Mouse (Mus musculus): ENCODE measurements around the gene Rbm6.

Rbm6 gene

GRCm38 (mm10) chr9:107748063-107748462 lies 125.0 kb downstream of the Rbm6 start:
- no peak for DNase-seq (ENCODE audit: low spot score)

GRCm38 (mm10) chr9:107747310-107747709 lies 125.7 kb downstream of the Rbm6 start:
- DNase-seq (ENCODE audit: low spot score), result no peak

GRCm38 (mm10) chr9:107746679-107747078 lies 126.4 kb downstream of the Rbm6 start:
- DNase-seq (ENCODE audit: low spot score), result no peak

- no peak for DNase-seq (ENCODE audit: low spot score)
Observed at GRCm38 (mm10) chr9:107744061-107744460, 129.0 kb downstream of the Rbm6 start.

GRCm38 (mm10) chr9:107738841-107739202 lies 134.2 kb downstream of the Rbm6 start:
- DNase-seq (ENCODE audit: low spot score), result peak; percentile 55

- peak; percentile 96 for DNase-seq (ENCODE audit: low spot score)
Observed at GRCm38 (mm10) chr9:107738020-107738840, 134.8 kb downstream of the Rbm6 start.

- peak; percentile 30 for DNase-seq (ENCODE audit: low spot score)
Observed at GRCm38 (mm10) chr9:107736185-107736485, 136.9 kb downstream of the Rbm6 start.

- DNase-seq (ENCODE audit: low spot score), result peak; percentile 37
Observed at GRCm38 (mm10) chr9:107735356-107736184, 137.5 kb downstream of the Rbm6 start.

- no peak for DNase-seq (ENCODE audit: low spot score)
Observed at GRCm38 (mm10) chr9:107734567-107734971, 138.5 kb downstream of the Rbm6 start.

GRCm38 (mm10) chr9:107729709-107730108 lies 143.3 kb downstream of the Rbm6 start:
- DNase-seq (ENCODE audit: low spot score), result no peak

GRCm38 (mm10) chr9:107728919-107729670 lies 143.9 kb downstream of the Rbm6 start:
- DNase-seq (ENCODE audit: low spot score), result no peak

- no peak for DNase-seq (ENCODE audit: low spot score)
Observed at GRCm38 (mm10) chr9:107727041-107727440, 146.0 kb downstream of the Rbm6 start.

GRCm38 (mm10) chr9:107724796-107725195 lies 148.2 kb downstream of the Rbm6 start:
- no peak for DNase-seq (ENCODE audit: low spot score)

- peak; percentile 63 for DNase-seq (ENCODE audit: low spot score)
Observed at GRCm38 (mm10) chr9:107723794-107724531, 149.1 kb downstream of the Rbm6 start.
